8 mouse cellular contexts compared by ENCODE assay signal in genomic region chr11:69331929-69332405, GRCm38 (mm10). TPM values are rescaled to one million over a fixed set of nuclear protein-coding genes. Genes with fewer than 3 reads are reported as not detected.
DNase-seq lines count a peak whose midpoint lies in the region; ATAC-seq and TF ChIP-seq lines count a peak whose summit lies in the region.

No protein-coding gene starts in this region.

- peak overlapping the region; percentile 77 for H3K9ac ChIP-seq in limb, embryonic 13.5 days
- peak overlapping the region; percentile 71 for H3K9ac ChIP-seq in midbrain, embryonic 13.5 days (replicated peaks)

- H3K9me3 ChIP-seq in heart, embryonic 10.5 days = no peaks in the 10 kb centered on the region
- H3K9me3 ChIP-seq in limb, embryonic 13.5 days = no peaks in the 10 kb centered on the region
- no peaks in the 10 kb centered on the region for H3K9me3 ChIP-seq in midbrain, embryonic 13.5 days

- TF ChIP-seq POLR2A in embryonic fibroblast, embryonic 13.5 days (IDR thresholded peaks at IDR 0.05; ENCODE audit: low read depth, low read length) = peak; percentile 89
- TF ChIP-seq POLR2A in small intestine, adult 2 months (IDR thresholded peaks at IDR 0.05; ENCODE audit: low read depth, low read length) = no peak; the same call in 1 of the 2 replicates

- H3K4me2 ChIP-seq in limb, embryonic 13.5 days (replicated peaks) = peak overlapping the region; percentile 67
- H3K4me2 ChIP-seq in midbrain, embryonic 13.5 days (replicated peaks) = peak overlapping the region; percentile 66

- peak; percentile 85 for ATAC-seq in limb, embryonic 13.5 days (ENCODE audit: low FRiP score, low read depth)
- ATAC-seq in midbrain, embryonic 13.5 days = peak; percentile 84

- no peaks in the 10 kb centered on the region for H3K36me3 ChIP-seq in heart, embryonic 10.5 days
- no peaks in the 10 kb centered on the region for H3K36me3 ChIP-seq in limb, embryonic 13.5 days
- H3K36me3 ChIP-seq in midbrain, embryonic 13.5 days = no peaks in the 10 kb centered on the region
- H3K36me3 ChIP-seq in small intestine, adult 2 months (ENCODE audit: control insufficient read depth, insufficient read depth, low read length) = no peaks in the 10 kb centered on the region

- H3K27me3 ChIP-seq in heart, embryonic 10.5 days (ENCODE audit: insufficient read depth, poor library complexity, severe bottlenecking) = peaks cover 43% of the 10 kb centered on the region
- peaks cover 26% of the 10 kb centered on the region for H3K27me3 ChIP-seq in limb, embryonic 13.5 days
- peaks cover 29% of the 10 kb centered on the region for H3K27me3 ChIP-seq in midbrain, embryonic 13.5 days
- H3K27me3 ChIP-seq in small intestine, adult 2 months (ENCODE audit: control insufficient read depth, insufficient read depth, low read length) = peaks cover 2% of the 10 kb centered on the region; the same call in 1 of the 2 replicates

- DNase-seq in brain, adult 2 months (ENCODE audit: low read depth, low spot score) = peak; percentile 92
- peak; percentile 90 for DNase-seq in heart, embryonic 10.5 days (ENCODE audit: low spot score)
- DNase-seq in kidney, adult 9 months = peak; percentile 64
- DNase-seq in adipocyte (ENCODE audit: low spot score) = no peak

- TF ChIP-seq CTCF in embryonic fibroblast, embryonic 13.5 days (IDR thresholded peaks at IDR 0.05; ENCODE audit: borderline replicate concordance, insufficient read depth, low read length) = no peak
- 0 out of 2 replicates have a peak, but pooled peaks have one; percentile 9 for TF ChIP-seq CTCF in small intestine, adult 2 months (IDR thresholded peaks at IDR 0.05; ENCODE audit: extremely low read depth, insufficient read length, insufficient replicate concordance, low read depth, low read length)

- 2% methylated on average over 24 of the region's 24 CpGs for WGBS in heart, embryonic 10.5 days
- under 1% methylated on average over 24 of the region's 24 CpGs for WGBS in limb, embryonic 13.5 days
- WGBS in midbrain, embryonic 13.5 days = under 1% methylated on average over 24 of the region's 24 CpGs
- WGBS in small intestine, adult 2 months = 1% methylated on average over 24 of the region's 24 CpGs

- no peak overlapping the region for H3K27ac ChIP-seq in embryonic fibroblast, embryonic 13.5 days (ENCODE audit: insufficient read depth, low read length)
- peak overlapping the region; percentile 85 for H3K27ac ChIP-seq in heart, embryonic 10.5 days
- H3K27ac ChIP-seq in limb, embryonic 13.5 days = peak overlapping the region; percentile 80
- peak overlapping the region; percentile 90 for H3K27ac ChIP-seq in midbrain, embryonic 13.5 days
- no peak overlapping the region for H3K27ac ChIP-seq in small intestine, adult 2 months (ENCODE audit: insufficient read depth, low read depth, low read length)

- peak overlapping the region; percentile 42 for H3K4me3 ChIP-seq in embryonic fibroblast, embryonic 13.5 days (ENCODE audit: insufficient read depth, low read length)
- H3K4me3 ChIP-seq in heart, embryonic 10.5 days = peak overlapping the region; percentile 68
- peak overlapping the region; percentile 54 for H3K4me3 ChIP-seq in limb, embryonic 13.5 days
- peak overlapping the region; percentile 41 for H3K4me3 ChIP-seq in midbrain, embryonic 13.5 days (replicated peaks)
- peak overlapping the region; percentile 80 for H3K4me3 ChIP-seq in small intestine, adult 2 months (ENCODE audit: low read depth, low read length)

- peaks cover 10% of the 10 kb centered on the region for H3K4me1 ChIP-seq in embryonic fibroblast, embryonic 13.5 days (ENCODE audit: control insufficient read depth, insufficient read depth, low read length)
- H3K4me1 ChIP-seq in heart, embryonic 10.5 days = peaks cover 29% of the 10 kb centered on the region
- peaks cover 26% of the 10 kb centered on the region for H3K4me1 ChIP-seq in limb, embryonic 13.5 days
- H3K4me1 ChIP-seq in midbrain, embryonic 13.5 days (replicated peaks) = peaks cover 21% of the 10 kb centered on the region
- 0 out of 2 replicates have a peak, but pooled peaks cover 6% of the 10 kb centered on the region for H3K4me1 ChIP-seq in small intestine, adult 2 months (ENCODE audit: control insufficient read depth, insufficient read depth, insufficient read length, low read length)

RNA-seq across cellular contexts. Expression of gene Kcnab3, which starts 5.9 kb away (rescaled TPM):
- 2.1 and 2.9 TPM in 2 replicates for polyA plus RNA-seq in embryonic fibroblast, embryonic 13.5 days (2011; ENCODE audit: insufficient read length, low read depth, missing spikeins)
- 0.45 and 0.59 TPM in 2 replicates for polyA plus RNA-seq in heart, embryonic 10.5 days (2016; fragmentation: Nextera tagmentation; extraction: Ambion mirVana)
- polyA plus RNA-seq in limb, embryonic 13.5 days (2015; fragmentation: Nextera tagmentation; extraction: Ambion mirVana) = 2.4 and 2.8 TPM in 2 replicates
- polyA plus RNA-seq in midbrain, embryonic 13.5 days (2015; fragmentation: Nextera tagmentation; extraction: Ambion mirVana) = 3.9 and 4.9 TPM in 2 replicates
- 0.43 and 0.65 TPM in 2 replicates for polyA plus RNA-seq in small intestine, adult 2 months (2012; rRNA removed)

RNA-seq across cellular contexts. Expression of gene Trappc1, which starts 8.2 kb away (rescaled TPM):
- polyA plus RNA-seq in embryonic fibroblast, embryonic 13.5 days (2011; ENCODE audit: insufficient read length, low read depth, missing spikeins) = 92.9 and 121 TPM in 2 replicates
- 155 and 186 TPM in 2 replicates for polyA plus RNA-seq in heart, embryonic 10.5 days (2016; fragmentation: Nextera tagmentation; extraction: Ambion mirVana)
- 153 and 162 TPM in 2 replicates for polyA plus RNA-seq in limb, embryonic 13.5 days (2015; fragmentation: Nextera tagmentation; extraction: Ambion mirVana)
- 221 and 223 TPM in 2 replicates for polyA plus RNA-seq in midbrain, embryonic 13.5 days (2015; fragmentation: Nextera tagmentation; extraction: Ambion mirVana)
- 22.9 and 31.7 TPM in 2 replicates for polyA plus RNA-seq in small intestine, adult 2 months (2012; rRNA removed)

RNA-seq across cellular contexts. Expression of gene Rnf227, which starts 8.3 kb away (rescaled TPM):
- 1.7 and 4.4 TPM in 2 replicates for polyA plus RNA-seq in embryonic fibroblast, embryonic 13.5 days (2011; ENCODE audit: insufficient read length, low read depth, missing spikeins)
- polyA plus RNA-seq in heart, embryonic 10.5 days (2016; fragmentation: Nextera tagmentation; extraction: Ambion mirVana) = 6.4 and 9.8 TPM in 2 replicates
- 24.6 and 24.9 TPM in 2 replicates for polyA plus RNA-seq in limb, embryonic 13.5 days (2015; fragmentation: Nextera tagmentation; extraction: Ambion mirVana)
- polyA plus RNA-seq in midbrain, embryonic 13.5 days (2015; fragmentation: Nextera tagmentation; extraction: Ambion mirVana) = 146 and 155 TPM in 2 replicates
- 0.25 and 0.65 TPM in 2 replicates for polyA plus RNA-seq in small intestine, adult 2 months (2012; rRNA removed)

RNA-seq across cellular contexts. Expression of gene Cntrob, which starts 8.4 kb away (rescaled TPM):
- polyA plus RNA-seq in embryonic fibroblast, embryonic 13.5 days (2011; ENCODE audit: insufficient read length, low read depth, missing spikeins) = 13.5 and 17.6 TPM in 2 replicates
- polyA plus RNA-seq in heart, embryonic 10.5 days (2016; fragmentation: Nextera tagmentation; extraction: Ambion mirVana) = 20.7 and 21.4 TPM in 2 replicates
- polyA plus RNA-seq in limb, embryonic 13.5 days (2015; fragmentation: Nextera tagmentation; extraction: Ambion mirVana) = 25.3 and 26.4 TPM in 2 replicates
- 29.8 and 30.8 TPM in 2 replicates for polyA plus RNA-seq in midbrain, embryonic 13.5 days (2015; fragmentation: Nextera tagmentation; extraction: Ambion mirVana)
- 2.6 and 5.3 TPM in 2 replicates for polyA plus RNA-seq in small intestine, adult 2 months (2012; rRNA removed)

RNA-seq across cellular contexts. Expression of gene Chd3, which starts 37.2 kb away (rescaled TPM):
- 175 and 199 TPM in 2 replicates for polyA plus RNA-seq in embryonic fibroblast, embryonic 13.5 days (2011; ENCODE audit: insufficient read length, low read depth, missing spikeins)
- polyA plus RNA-seq in heart, embryonic 10.5 days (2016; fragmentation: Nextera tagmentation; extraction: Ambion mirVana) = 15.8 and 26.5 TPM in 2 replicates
- 117 and 119 TPM in 2 replicates for polyA plus RNA-seq in limb, embryonic 13.5 days (2015; fragmentation: Nextera tagmentation; extraction: Ambion mirVana)
- polyA plus RNA-seq in midbrain, embryonic 13.5 days (2015; fragmentation: Nextera tagmentation; extraction: Ambion mirVana) = 83.5 and 91.9 TPM in 2 replicates
- 86.3 and 240 TPM in 2 replicates for polyA plus RNA-seq in small intestine, adult 2 months (2012; rRNA removed)

Comparison
In these comparisons a context has a peak if more than half of its experiments do, and no peak if none do; other contexts are left out.
1. H3K27ac ChIP-seq: peak in heart, embryonic 10.5 days (single experiment), limb, embryonic 13.5 days (single experiment) and midbrain, embryonic 13.5 days (single experiment); none in embryonic fibroblast, embryonic 13.5 days (single experiment) and small intestine, adult 2 months (single experiment).
2. Peak in every context shown above with its lines, with median percentiles within 50 percentile points of each other: H3K4me3 ChIP-seq.